In genomic region chr12:70144637-70145448, GRCm38 (mm10) we compare ENCODE assay signal across 8 mouse cellular contexts. TPM values are rescaled to one million over a fixed set of nuclear protein-coding genes. Genes with fewer than 3 reads are reported as not detected.
DNase-seq lines count a peak whose midpoint lies in the region; ATAC-seq lines count a peak whose summit lies in the region.

No protein-coding gene starts in this region.

- no peaks in the 10 kb centered on the region for H3K9me3 ChIP-seq in embryonic facial prominence, embryonic 11.5 days (replicated peaks; ENCODE audit: control insufficient read depth, low read length)
- no peaks in the 10 kb centered on the region for H3K9me3 ChIP-seq in lung, embryonic 15.5 days

- intact Hi-C loops in heart, postnatal 14 days (cut with DNase I) = loop anchor here (5.0 to 10.0 kb wide), 4 partner anchors 33 to 390 kb away; partner anchors contain the start of gene Nin

- no peaks in the 10 kb centered on the region for H3K36me3 ChIP-seq in embryonic facial prominence, embryonic 11.5 days (replicated peaks; ENCODE audit: control insufficient read depth, insufficient read depth, low read depth, low read length)
- no peaks in the 10 kb centered on the region for H3K36me3 ChIP-seq in lung, embryonic 15.5 days

- no peak overlapping the region for H3K4me2 ChIP-seq in embryonic facial prominence, embryonic 11.5 days (ENCODE audit: low read depth, low read length)
- peak overlapping the region; percentile 33; the same call in 1 of the 2 replicates for H3K4me2 ChIP-seq in lung, embryonic 15.5 days

- no peak overlapping the region for H3K4me3 ChIP-seq in embryonic facial prominence, embryonic 11.5 days (ENCODE audit: low read depth, low read length)
- no peak overlapping the region for H3K4me3 ChIP-seq in lung, embryonic 15.5 days

- DNase-seq in frontal cortex, postnatal 10 days (ENCODE audit: low spot score in 2 of 2) = no peak
- DNase-seq in adrenal gland, postnatal 14 days = peak; percentile 64
- peak; percentile 82 for DNase-seq in embryonic facial prominence, embryonic 11.5 days (ENCODE audit: low spot score)
- peak; percentile 55 to 79 for DNase-seq in heart, postnatal 14 days
- DNase-seq in layer of hippocampus, adult 11-12 months (ENCODE audit: low spot score) = peak; percentile 68
- DNase-seq in retina, postnatal 1 day = peak; percentile 84

- ATAC-seq in frontal cortex, adult (ENCODE audit: low TSS enrichment) = peak; percentile 50; the same call in 1 of the 2 replicates
- ATAC-seq in embryonic facial prominence, embryonic 11.5 days (replicated peaks; ENCODE audit: insufficient number of reproducible peaks, low FRiP score, low TSS enrichment, low read depth) = no peak
- no peak for ATAC-seq in lung, embryonic 15.5 days (ENCODE audit: borderline replicate concordance, extremely low read depth, low FRiP score, low TSS enrichment)

- no peaks in the 10 kb centered on the region for H3K27me3 ChIP-seq in embryonic facial prominence, embryonic 11.5 days (ENCODE audit: control insufficient read depth, insufficient read depth, low read length)
- H3K27me3 ChIP-seq in lung, embryonic 15.5 days = no peaks in the 10 kb centered on the region

- no peak overlapping the region for H3K27ac ChIP-seq in embryonic facial prominence, embryonic 11.5 days (replicated peaks; ENCODE audit: low read depth, low read length)
- peak overlapping the region; percentile 79 for H3K27ac ChIP-seq in lung, embryonic 15.5 days

- H3K9ac ChIP-seq in embryonic facial prominence, embryonic 11.5 days (replicated peaks; ENCODE audit: low read length) = no peak overlapping the region
- no peak overlapping the region for H3K9ac ChIP-seq in lung, embryonic 15.5 days

- H3K4me1 ChIP-seq in embryonic facial prominence, embryonic 11.5 days (ENCODE audit: control insufficient read depth, insufficient read depth, low read length) = no peaks in the 10 kb centered on the region
- peaks cover 27% of the 10 kb centered on the region for H3K4me1 ChIP-seq in lung, embryonic 15.5 days

- 48% methylated on average over 20 of the region's 20 CpGs for WGBS in embryonic facial prominence, embryonic 11.5 days
- WGBS in lung, embryonic 15.5 days = 26% methylated on average over 20 of the region's 20 CpGs

RNA-seq across cellular contexts. Expression of gene Abhd12b, which starts 9.1 kb away (rescaled TPM):
- total RNA-seq in adrenal gland, postnatal 14 days (2021) = not detected in 2 replicates
- 0.32 TPM in 1 of 2 replicates, not detected in the other for polyA plus RNA-seq in embryonic facial prominence, embryonic 11.5 days (2014; fragmentation: Nextera tagmentation; extraction: Ambion mirVana)
- not detected for total RNA-seq in heart, postnatal 14 days (2021)
- polyA plus RNA-seq in lung, embryonic 15.5 days (2015; fragmentation: Nextera tagmentation; extraction: Ambion mirVana) = 0.11 TPM in 1 of 2 replicates, not detected in the other

RNA-seq across cellular contexts. Expression of gene Nin, which starts 31.3 kb away (rescaled TPM):
- total RNA-seq in adrenal gland, postnatal 14 days (2021) = 36.5 and 42.6 TPM in 2 replicates
- 10.2 and 10.3 TPM in 2 replicates for polyA plus RNA-seq in embryonic facial prominence, embryonic 11.5 days (2014; fragmentation: Nextera tagmentation; extraction: Ambion mirVana)
- 10 to 100 TPM; 21.8 to 26.1 TPM for total RNA-seq in heart, postnatal 14 days (2021)
- 13.1 and 14.6 TPM in 2 replicates for polyA plus RNA-seq in lung, embryonic 15.5 days (2015; fragmentation: Nextera tagmentation; extraction: Ambion mirVana)

Comparison
In these comparisons a context has a peak if more than half of its experiments do, and no peak if none do; other contexts are left out.
1. DNase-seq: peak in adrenal gland, postnatal 14 days (single experiment), embryonic facial prominence, embryonic 11.5 days (single experiment), heart, postnatal 14 days (2 of 2), layer of hippocampus, adult 11-12 months (single experiment) and retina, postnatal 1 day (single experiment); none in frontal cortex, postnatal 10 days (0 of 2).